In the genomic region with DNA sequence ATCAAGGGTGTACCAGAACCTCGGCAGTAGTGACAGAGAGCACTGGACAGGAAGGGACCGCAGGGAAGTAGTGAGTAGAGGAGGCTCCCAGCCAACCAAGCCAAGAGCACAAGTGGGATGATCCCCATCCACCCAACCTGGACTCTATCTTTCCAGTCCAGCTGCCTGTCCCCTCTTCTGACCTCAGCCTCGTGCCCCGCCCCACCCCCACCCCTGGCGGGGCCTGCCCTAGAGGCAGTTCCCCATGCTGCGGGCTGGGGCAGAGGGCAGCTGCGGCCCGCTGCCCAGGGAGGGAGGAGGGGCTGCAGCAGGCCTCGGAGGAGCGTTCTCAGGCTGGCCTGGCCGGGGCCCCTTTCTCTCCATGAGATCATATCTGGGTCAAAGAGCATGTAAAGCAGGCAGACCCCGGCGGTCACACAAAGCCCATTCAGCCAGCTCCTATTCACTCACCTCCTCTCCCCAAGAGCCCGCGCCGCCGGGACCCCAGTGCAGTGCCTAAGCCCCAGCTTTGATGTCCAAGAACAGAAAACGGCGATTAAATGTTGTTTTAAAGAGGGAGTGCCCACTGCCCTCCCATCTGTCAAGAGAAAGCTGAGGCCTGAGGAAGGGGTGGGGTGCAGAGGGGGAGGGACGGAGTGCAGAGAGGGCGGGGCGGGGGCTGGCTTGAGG, we compare ENCODE assay signal across 8 mouse cellular contexts. TPM values are rescaled to one million over a fixed set of nuclear protein-coding genes. Genes with fewer than 3 reads are reported as not detected.
DNase-seq lines count a peak whose midpoint lies in the region; ATAC-seq and TF ChIP-seq lines count a peak whose summit lies in the region.

No protein-coding gene starts in this region.

- H3K27me3 ChIP-seq in ES-Bruce4 (ENCODE audit: control insufficient read depth, insufficient read depth, low read length, poor library complexity, severe bottlenecking): no peaks in the 10 kb centered on the region
- peaks cover 6% of the 10 kb centered on the region; the same call in 1 of the 2 replicates for H3K27me3 ChIP-seq in stomach, embryonic 15.5 days (replicated peaks)

- no peak for TF ChIP-seq EP300 in ES-Bruce4 (IDR thresholded peaks at IDR 0.05; ENCODE audit: insufficient read depth, low read depth, low read length)

- peak; percentile 14 to 37; a peak in 1 of 4 replicates for ATAC-seq in hematopoietic stem cell, adult 5-6 weeks (replicated peaks in 1 of 2; ENCODE audit: insufficient read depth in 1 of 2, low FRiP score in 2 of 2, low TSS enrichment in 1 of 2, low read depth in 1 of 2, poor library complexity in 2 of 2, severe bottlenecking in 2 of 2)
- peak; percentile 48; the same call in 1 of the 2 replicates for ATAC-seq in stomach, embryonic 15.5 days (ENCODE audit: insufficient read depth, low FRiP score, low read depth)

- 0 out of 2 replicates have a peak overlapping the region, but pooled peaks have one; percentile 22 for H3K4me3 ChIP-seq in ES-Bruce4 (ENCODE audit: low read depth, low read length)
- peak overlapping the region; percentile 27 for H3K4me3 ChIP-seq in stomach, embryonic 15.5 days (replicated peaks)

- WGBS in stomach, embryonic 15.5 days: 4% methylated on average over 22 of the region's 22 CpGs

- DNase-seq in adrenal gland, postnatal 36 days: peak; percentile 41 to 57
- DNase-seq in gastrocnemius, adult 18-20 months (ENCODE audit: low spot score): peak; percentile 82
- peak; percentile 45 to 61 for DNase-seq in kidney, postnatal 4 days
- DNase-seq in lung, postnatal 4 days: peak; percentile 55 to 74
- no peak for DNase-seq in ovary, postnatal 10 days (ENCODE audit: low spot score)

- TF ChIP-seq CTCF in ES-Bruce4 (IDR thresholded peaks at IDR 0.05; ENCODE audit: low read depth, low read length): no peak

- H3K9ac ChIP-seq in ES-Bruce4 (ENCODE audit: low read depth, poor library complexity, severe bottlenecking): peak overlapping the region; percentile 34; the same call in 1 of the 2 replicates
- no peak overlapping the region for H3K9ac ChIP-seq in stomach, embryonic 15.5 days

- no peak for TF ChIP-seq POLR2A in ES-Bruce4 (IDR thresholded peaks at IDR 0.05; ENCODE audit: insufficient read depth, low read length)

- peaks cover 2% of the 10 kb centered on the region; the same call in 1 of the 2 replicates for H3K9me3 ChIP-seq in ES-Bruce4 (replicated peaks; ENCODE audit: control insufficient read depth, insufficient read depth, low read length, poor library complexity, severe bottlenecking)
- no peaks in the 10 kb centered on the region for H3K9me3 ChIP-seq in stomach, embryonic 15.5 days

- H3K4me2 ChIP-seq in stomach, embryonic 15.5 days: peak overlapping the region; percentile 56

- H3K4me1 ChIP-seq in ES-Bruce4 (ENCODE audit: control insufficient read depth, insufficient read depth, low read length): no peaks in the 10 kb centered on the region
- peaks cover 17% of the 10 kb centered on the region for H3K4me1 ChIP-seq in stomach, embryonic 15.5 days

- H3K36me3 ChIP-seq in ES-Bruce4 (ENCODE audit: control insufficient read depth, insufficient read depth, low read length, poor library complexity, severe bottlenecking): no peaks in the 10 kb centered on the region
- H3K36me3 ChIP-seq in stomach, embryonic 15.5 days: no peaks in the 10 kb centered on the region

- H3K27ac ChIP-seq in ES-Bruce4 (ENCODE audit: insufficient read depth, low read length): no peak overlapping the region
- no peak overlapping the region for H3K27ac ChIP-seq in stomach, embryonic 15.5 days

RNA-seq across cellular contexts. Expression of gene Nnmt, which starts 44.3 kb away (rescaled TPM):
- not detected in 2 replicates for polyA plus RNA-seq in ES-Bruce4 (2011; ENCODE audit: insufficient read depth, insufficient read length, low read depth, missing spikeins)
- 10 to 100 TPM; 23.2 to 28.0 TPM for total RNA-seq in adrenal gland, postnatal 36 days (2021)
- 1 to 10 TPM; 2.6 to 5.5 TPM for total RNA-seq in gastrocnemius, adult 18-20 months (2021)
- total RNA-seq in hematopoietic stem cell, adult 5-6 weeks (2017): not detected in 2 replicates
- polyA plus RNA-seq in stomach, embryonic 15.5 days (2015; fragmentation: Nextera tagmentation; extraction: Ambion mirVana): 2.1 and 3.5 TPM in 2 replicates
